Mouse (Mus musculus) heart, embryonic 12.5 days (tissue): Measurements from ENCODE around the gene Arnt. TPM values are rescaled to one million over a fixed set of nuclear protein-coding genes. Genes with fewer than 3 reads are reported as not detected.
A peak's percentile ranks its signal among the peaks of the same experiment; 100 is the strongest.
"Not testable (repeated sequence)": the region's sequence is repeated elsewhere in the genome, so short reads cannot be mapped to it uniquely, and the experiment has no call there.

Experiments
- ATAC-seq: fragments of 200-750 bp; cut with Nextera tagmentation; 2 replicates; pipeline ENCODE4 v1.8.0; 2017; ENCODE audit warnings: moderate TSS enrichment, moderate library complexity; ENCODE audit not compliant: insufficient number of reproducible peaks, low FRiP score
- H3K27ac ChIP-seq: fragments of 300-500 bp; sonication (generic); 2 replicates; pipeline ENCODE4 v1.5.1; 2016; ENCODE audit warnings: mild to moderate bottlenecking, moderate library complexity; ENCODE audit not compliant: poor library complexity, severe bottlenecking
- H3K27me3 ChIP-seq: fragments of 300-500 bp; sonication (generic); replicated peaks from 2 replicates; pipeline ENCODE4 v1.6.1; 2016; ENCODE audit warnings: mild to moderate bottlenecking, moderate library complexity
- H3K36me3 ChIP-seq: fragments of 300-500 bp; sonication (generic); 2 replicates; pipeline ENCODE4 v1.6.1; 2016; ENCODE audit warnings: mild to moderate bottlenecking, moderate library complexity
- H3K4me1 ChIP-seq: fragments of 300-500 bp; sonication (generic); replicated peaks from 2 replicates; pipeline ENCODE4 v1.6.1; 2016; ENCODE audit warnings: mild to moderate bottlenecking
- H3K4me2 ChIP-seq: fragments of 300-500 bp; sonication (generic); 2 replicates; pipeline ENCODE4 v1.6.1; 2016; ENCODE audit warnings: mild to moderate bottlenecking, moderate library complexity
- H3K4me3 ChIP-seq: fragments of 300-500 bp; sonication (generic); 2 replicates; pipeline ENCODE4 v1.5.1; 2016; ENCODE audit warnings: mild to moderate bottlenecking
- H3K9ac ChIP-seq: fragments of 300-500 bp; sonication (generic); 2 replicates; pipeline ENCODE4 v1.6.1; 2016; ENCODE audit warnings: mild to moderate bottlenecking, moderate library complexity
- H3K9me3 ChIP-seq: fragments of 300-500 bp; sonication (generic); replicated peaks from 2 replicates; pipeline ENCODE4 v1.6.1; 2016; ENCODE audit warnings: mild to moderate bottlenecking, moderate library complexity
- WGBS: fragments of 180-500 bp; shearing (Covaris S2); methylation state at CpG from one replicate; pipeline ENCODE4 v1.1.7; 2016; 5-methylcytosine and 5-hydroxymethylcytosine counted together
- polyA plus RNA-seq: library from polyadenylated mRNA; unstranded; fragments of >200 nt; fragmentation: Nextera tagmentation; extraction: Ambion mirVana; gene quantifications from 2 replicates; pipeline ENCODE4 v1.2.1, GENCODE M21; 2016

Gene Arnt
- polyA plus RNA-seq, 1 experiment from 2014 or later, result 35.0 TPM

- H3K4me2 ChIP-seq, H3K4me1 ChIP-seq, H3K9me3 ChIP-seq, ATAC-seq, H3K27me3 ChIP-seq, H3K9ac ChIP-seq, H3K36me3 ChIP-seq, H3K27ac ChIP-seq, H3K4me3 ChIP-seq: not testable (repeated sequence)
- 68% methylated on average over 4 of the region's 11 CpGs for WGBS
These were observed 5.8 kb upstream of the Arnt start for GRCm38 (mm10) chr3:95428423-95428822.

GRCm38 (mm10) chr3:95433301-95433915, 780 bp upstream of the Arnt start:
- Histone ChIP-seq H3K9ac (no peak overlapping the region), H3K4me2 (peak overlapping the region; percentile 76; the same call in 1 of the 2 replicates), H3K4me3 (peak overlapping the region; percentile 76), H3K27ac (peak overlapping the region; percentile 43; the same call in 1 of the 2 replicates), H3K4me1 (no peaks in the 10 kb centered on the region; the same call in 1 of the 2 replicates), H3K27me3 (no peaks in the 10 kb centered on the region), H3K36me3 (peaks cover 14% of the 10 kb centered on the region), H3K9me3 (no peaks in the 10 kb centered on the region)
- WGBS, result 74% methylated on average over 10 of the region's 10 CpGs
- ATAC-seq, result no peak

DNA sequence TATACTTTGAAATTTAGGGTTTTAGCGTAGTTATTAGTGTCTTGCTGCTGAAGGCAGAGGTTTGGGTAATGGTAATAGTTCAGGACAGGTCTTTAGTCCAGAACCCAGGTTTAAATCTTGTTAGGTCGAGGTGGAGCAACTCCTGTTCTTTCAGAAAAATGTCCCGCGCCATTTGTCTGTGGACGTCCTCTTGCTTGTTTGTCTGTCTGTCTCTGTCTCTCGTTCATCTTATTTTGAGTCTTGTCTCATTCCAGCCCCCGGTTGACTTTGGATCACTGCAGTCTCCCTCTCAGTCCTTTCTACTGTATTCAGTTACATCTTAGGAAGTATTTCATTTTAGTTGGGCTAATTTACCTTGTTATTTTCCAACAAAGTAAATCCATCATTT, 789 bp downstream of the Arnt start:
- Histone ChIP-seq H3K4me2 (peak overlapping the region; percentile 76), H3K4me1 (peaks cover 4% of the 10 kb centered on the region; the same call in 1 of the 2 replicates), H3K9me3 (no peaks in the 10 kb centered on the region), H3K27me3 (no peaks in the 10 kb centered on the region), H3K9ac (peak overlapping the region; percentile 84), H3K27ac (peak overlapping the region; percentile 71), H3K4me3 (peak overlapping the region; percentile 76), H3K36me3 (peaks cover 21% of the 10 kb centered on the region)
- 4% methylated on average over 7 of the region's 7 CpGs for WGBS
- ATAC-seq, result no peak

DNA sequence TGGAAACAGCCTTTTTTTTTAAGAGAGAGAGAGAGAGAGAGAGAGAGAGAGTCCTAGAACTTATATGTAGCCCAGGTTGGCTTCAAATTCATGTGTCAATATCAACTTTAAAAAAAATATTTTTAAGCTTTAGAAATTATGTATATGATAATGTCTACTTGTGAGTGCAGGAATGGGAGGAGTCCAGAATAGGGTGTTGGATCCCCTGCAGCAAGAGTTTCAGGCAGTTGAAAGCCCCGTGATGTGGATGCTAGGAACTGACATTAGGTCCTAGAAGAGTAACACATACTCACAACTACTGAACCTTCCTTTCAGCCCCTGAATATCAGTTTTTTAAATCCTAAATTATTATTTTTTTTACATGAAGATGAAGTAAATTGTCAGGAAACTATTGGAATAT, 1.4 kb downstream of the Arnt start:
- Histone ChIP-seq H3K4me3 (no peak overlapping the region), H3K4me1 (peaks cover 4% of the 10 kb centered on the region; the same call in 1 of the 2 replicates), H3K4me2 (peak overlapping the region; percentile 40; the same call in 1 of the 2 replicates), H3K36me3 (peaks cover 21% of the 10 kb centered on the region), H3K9ac (no peak overlapping the region), H3K27ac (no peak overlapping the region), H3K27me3 (no peaks in the 10 kb centered on the region), H3K9me3 (no peaks in the 10 kb centered on the region)
- 52% methylated on average over 1 of the region's 1 CpGs for WGBS
- ATAC-seq, result no peak

DNA sequence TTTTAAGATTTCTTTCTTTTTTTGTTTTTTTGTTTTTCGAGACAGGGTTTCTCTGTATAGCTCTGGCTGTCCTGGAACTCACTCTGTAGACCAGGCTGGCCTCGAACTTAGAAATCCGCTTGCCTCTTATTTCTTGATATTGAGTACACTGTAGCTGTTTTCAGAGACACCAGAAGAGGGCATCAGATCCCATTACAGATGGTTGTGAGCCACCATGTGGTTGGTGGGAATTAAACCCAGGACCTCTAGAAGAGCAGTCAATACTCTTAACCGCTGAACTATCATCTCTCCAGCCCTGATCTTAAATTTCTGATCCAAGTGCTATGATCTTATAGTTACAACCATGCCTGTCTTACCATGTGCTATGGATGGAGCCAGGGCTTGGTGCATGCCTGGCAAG, 4.4 kb downstream of the Arnt start:
- H3K4me3 ChIP-seq, H3K4me1 ChIP-seq, H3K27me3 ChIP-seq, ATAC-seq, H3K4me2 ChIP-seq, H3K27ac ChIP-seq, H3K9me3 ChIP-seq, H3K9ac ChIP-seq: not testable (repeated sequence)
- 95% methylated on average over 4 of the region's 4 CpGs for WGBS
- H3K36me3 ChIP-seq, result peaks cover 24% of the 10 kb centered on the region

GRCm38 (mm10) chr3:95439670-95440069, 5.5 kb downstream of the Arnt start:
- H3K4me1 ChIP-seq, result peaks cover 4% of the 10 kb centered on the region; the same call in 1 of the 2 replicates
- H3K27me3 ChIP-seq, result no peaks in the 10 kb centered on the region
- H3K36me3 ChIP-seq, result peaks cover 24% of the 10 kb centered on the region
- H3K27ac ChIP-seq, result no peak overlapping the region
- no peak for ATAC-seq
- H3K9ac ChIP-seq, result no peak overlapping the region
- H3K4me2 ChIP-seq, result no peak overlapping the region
- H3K9me3 ChIP-seq, result no peaks in the 10 kb centered on the region
- no peak overlapping the region for H3K4me3 ChIP-seq

- 87% methylated on average over 5 of the region's 5 CpGs for WGBS
- Histone ChIP-seq H3K36me3 (peaks cover 18% of the 10 kb centered on the region), H3K9me3 (no peaks in the 10 kb centered on the region), H3K4me2 (no peak overlapping the region), H3K27ac (no peak overlapping the region), H3K4me1 (peaks cover 9% of the 10 kb centered on the region), H3K9ac (no peak overlapping the region), H3K4me3 (no peak overlapping the region), H3K27me3 (no peaks in the 10 kb centered on the region)
- no peak for ATAC-seq
These were observed 8.4 kb downstream of the Arnt start for GRCm38 (mm10) chr3:95442406-95443117.

DNA sequence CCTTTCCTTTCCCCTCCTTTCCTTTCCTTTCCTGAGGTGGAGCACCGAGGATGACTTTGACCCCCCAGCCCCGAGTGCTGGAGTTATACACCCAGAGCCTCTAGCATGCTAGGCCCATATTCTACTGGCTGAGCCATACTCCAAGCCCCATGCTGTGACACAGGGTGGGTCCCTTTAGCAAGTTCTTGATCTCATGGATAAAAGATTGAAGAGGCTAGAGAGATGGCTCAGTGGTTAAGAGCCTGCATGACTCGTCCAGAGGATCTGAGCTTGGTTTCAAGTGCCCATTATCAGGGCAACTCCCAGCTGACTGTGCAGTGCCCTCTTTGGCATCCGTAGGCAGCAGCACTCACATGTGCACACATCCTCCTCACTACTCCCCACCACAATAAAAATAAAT, 11.1 kb downstream of the Arnt start:
- WGBS, result 69% methylated on average over 4 of the region's 4 CpGs
- ATAC-seq, result no peak
- peaks cover 12% of the 10 kb centered on the region for H3K36me3 ChIP-seq

DNA sequence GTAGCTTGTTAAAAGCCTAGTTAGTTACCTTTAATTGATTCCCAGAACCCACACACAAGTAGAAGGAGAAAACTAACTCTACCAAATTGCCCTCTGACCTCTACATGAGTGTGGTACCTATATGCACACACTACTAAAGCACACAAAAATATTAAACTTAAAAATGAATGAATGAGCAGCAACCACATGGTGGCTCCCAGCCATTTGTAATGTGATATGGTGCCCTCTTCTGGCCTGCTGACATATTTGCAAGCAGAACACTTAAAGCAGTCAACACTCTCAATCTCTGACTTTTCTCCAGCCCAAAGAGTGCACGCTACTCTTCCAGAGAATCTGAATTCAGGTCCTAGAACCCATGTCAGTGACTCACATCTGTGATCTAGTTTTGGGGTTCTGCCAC, 16.2 kb downstream of the Arnt start:
- H3K9me3 ChIP-seq, result no peaks in the 10 kb centered on the region
- no peak overlapping the region for H3K4me3 ChIP-seq
- no peak overlapping the region for H3K27ac ChIP-seq
- WGBS, result 35% methylated on average over 1 of the region's 1 CpGs
- H3K27me3 ChIP-seq, result no peaks in the 10 kb centered on the region
- no peak overlapping the region for H3K9ac ChIP-seq
- ATAC-seq, result no peak
- H3K36me3 ChIP-seq, result peaks cover 42% of the 10 kb centered on the region
- peaks cover 13% of the 10 kb centered on the region for H3K4me1 ChIP-seq
- H3K4me2 ChIP-seq, result no peak overlapping the region

More for the DNA sequence above, 11.1 kb downstream of the Arnt start:
- no peaks in the 10 kb centered on the region for H3K9me3 ChIP-seq
- no peak overlapping the region for H3K4me3 ChIP-seq
- no peak overlapping the region for H3K4me2 ChIP-seq
- H3K27me3 ChIP-seq, result no peaks in the 10 kb centered on the region
- no peak overlapping the region for H3K27ac ChIP-seq
- no peak overlapping the region for H3K9ac ChIP-seq
- H3K4me1 ChIP-seq, result peaks cover 5% of the 10 kb centered on the region

GRCm38 (mm10) chr3:95450915-95451314, 16.7 kb downstream of the Arnt start:
- H3K9me3 ChIP-seq, result no peaks in the 10 kb centered on the region
- no peak for ATAC-seq
- no peak overlapping the region for H3K4me3 ChIP-seq
- no peak overlapping the region for H3K9ac ChIP-seq
- H3K4me2 ChIP-seq, result no peak overlapping the region
- peaks cover 12% of the 10 kb centered on the region for H3K4me1 ChIP-seq
- peaks cover 42% of the 10 kb centered on the region for H3K36me3 ChIP-seq
- 93% methylated on average over 3 of the region's 3 CpGs for WGBS
- H3K27ac ChIP-seq, result no peak overlapping the region
- H3K27me3 ChIP-seq, result no peaks in the 10 kb centered on the region

DNA sequence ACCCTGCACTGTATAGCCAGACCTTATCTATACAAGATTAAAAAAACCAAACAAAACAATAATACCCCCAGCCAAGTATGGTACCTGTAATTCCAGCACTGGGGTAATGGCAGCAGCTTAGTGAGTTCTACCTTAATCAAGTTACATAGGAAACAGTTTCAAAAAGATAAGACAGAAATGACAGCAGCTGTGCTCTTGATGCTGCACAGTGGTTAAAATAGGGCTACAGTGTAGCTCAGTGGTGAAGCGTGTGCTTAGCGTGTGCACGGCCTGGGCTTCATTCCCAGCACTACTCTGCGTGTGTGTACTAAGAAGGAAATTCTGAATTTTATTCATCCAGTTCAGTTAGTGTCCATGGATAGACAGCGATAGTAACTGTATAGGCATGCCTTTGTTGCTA, 22.2 kb downstream of the Arnt start:
- ATAC-seq, result no peak
- Histone ChIP-seq H3K27ac (no peak overlapping the region), H3K36me3 (peaks cover 42% of the 10 kb centered on the region)

More for the DNA sequence above, 22.2 kb downstream of the Arnt start:
- no peaks in the 10 kb centered on the region for H3K27me3 ChIP-seq
- 98% methylated on average over 5 of the region's 5 CpGs for WGBS
- H3K9me3 ChIP-seq, result no peaks in the 10 kb centered on the region
- no peak overlapping the region for H3K9ac ChIP-seq
- peaks cover 11% of the 10 kb centered on the region for H3K4me1 ChIP-seq
- no peak overlapping the region for H3K4me2 ChIP-seq
- no peak overlapping the region for H3K4me3 ChIP-seq
